Mouse (Mus musculus): ENCODE data around the gene Hyls1. TPM values are rescaled to one million over a fixed set of nuclear protein-coding genes. Genes with fewer than 3 reads are reported as not detected.

Gene Hyls1
- polyA plus RNA-seq, 1 experiment from 2014 or later: 5.0 TPM

DNA sequence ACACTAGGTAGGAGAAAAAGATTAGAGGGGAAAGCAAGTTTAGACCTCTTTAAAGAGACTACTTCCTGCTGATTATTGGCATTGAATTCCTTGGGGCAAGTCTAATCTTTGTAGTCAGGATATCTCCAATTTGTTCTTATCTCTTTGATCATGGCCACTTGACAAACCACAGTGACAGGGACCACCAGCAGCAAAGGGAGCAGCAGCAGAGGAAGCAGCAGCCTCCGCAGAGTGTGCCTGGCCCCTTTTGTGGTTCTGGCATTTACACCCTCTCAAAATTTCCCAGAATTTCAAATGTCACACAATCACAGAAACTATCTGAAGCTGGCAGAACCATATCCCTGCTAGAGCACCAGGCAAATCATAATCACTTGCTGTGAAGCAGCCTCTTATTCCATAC lies 17.5 kb upstream of the Hyls1 start:
- DNase-seq (ENCODE audit: low spot score) (no peak), ATAC-seq (no peak)
- H3K27me3 ChIP-seq (replicated peaks; ENCODE audit: insufficient read depth, low read length): no peaks in the 10 kb centered on the region
- WGBS: 38% methylated on average over 1 of the region's 1 CpGs
- no peak overlapping the region for H3K4me3 ChIP-seq (ENCODE audit: low read depth, low read length)
- no peak overlapping the region for H3K27ac ChIP-seq (ENCODE audit: low read length)
- H3K9ac ChIP-seq (replicated peaks; ENCODE audit: low read depth): no peak overlapping the region
- H3K36me3 ChIP-seq (ENCODE audit: insufficient read depth, low read length): no peaks in the 10 kb centered on the region
- H3K9me3 ChIP-seq (ENCODE audit: low read length): no peaks in the 10 kb centered on the region
- no peak for TF ChIP-seq CTCF (IDR thresholded peaks at IDR 0.05)
- TF ChIP-seq EP300 (IDR thresholded peaks at IDR 0.05): no peak
- H3K4me1 ChIP-seq (ENCODE audit: insufficient read depth, low read depth, low read length): no peaks in the 10 kb centered on the region
- no peak overlapping the region for H3K4me2 ChIP-seq (replicated peaks; ENCODE audit: low read depth, low read length)

- Histone ChIP-seq H3K4me2 (replicated peaks; ENCODE audit: low read depth, low read length) (no peak overlapping the region), H3K27ac (ENCODE audit: low read length) (no peak overlapping the region), H3K9ac (replicated peaks; ENCODE audit: low read depth) (no peak overlapping the region), H3K27me3 (replicated peaks; ENCODE audit: insufficient read depth, low read length) (no peaks in the 10 kb centered on the region), H3K4me1 (ENCODE audit: insufficient read depth, low read depth, low read length) (peaks cover under 1% of the 10 kb centered on the region; the same call in 1 of the 2 replicates), H3K4me3 (ENCODE audit: low read depth, low read length) (no peak overlapping the region), H3K36me3 (ENCODE audit: insufficient read depth, low read length) (no peaks in the 10 kb centered on the region), H3K9me3 (ENCODE audit: low read length) (no peaks in the 10 kb centered on the region)
- WGBS: 5% methylated on average over 32 of the region's 32 CpGs
- ATAC-seq (no peak), DNase-seq (ENCODE audit: low spot score) (no peak)
- TF ChIP-seq CTCF (IDR thresholded peaks at IDR 0.05) (no peak), EP300 (IDR thresholded peaks at IDR 0.05) (no peak)
Measured at GRCm38 (mm10) chr9:35574416-35574815, 4.2 kb upstream of the Hyls1 start.

- TF ChIP-seq CTCF (IDR thresholded peaks at IDR 0.05) (no peak), EP300 (IDR thresholded peaks at IDR 0.05) (no peak)
- Histone ChIP-seq H3K27ac (ENCODE audit: low read length) (no peak overlapping the region), H3K27me3 (replicated peaks; ENCODE audit: insufficient read depth, low read length) (no peaks in the 10 kb centered on the region)
Measured at GRCm38 (mm10) chr9:35570663-35571062, 465 bp upstream of the Hyls1 start.

DNA sequence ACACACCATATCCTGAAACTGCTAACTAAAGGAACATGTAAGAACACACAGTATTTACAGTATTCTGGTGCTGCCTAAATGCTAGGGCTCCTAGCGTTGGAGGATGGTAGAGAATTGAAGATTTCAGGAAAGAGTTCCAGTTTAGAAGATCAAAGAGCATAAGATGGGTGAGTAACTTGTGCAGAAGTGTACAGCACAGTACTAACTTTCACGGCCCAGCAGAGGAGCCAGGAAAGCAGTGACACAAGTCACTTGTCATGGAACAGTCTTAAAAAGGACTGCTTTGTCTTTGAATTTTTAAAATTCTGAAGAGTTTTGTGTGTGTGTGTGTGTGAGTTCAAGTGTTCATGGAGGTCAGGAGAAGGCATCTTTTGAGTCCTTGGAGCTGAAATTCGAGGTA lies 2.2 kb downstream of the Hyls1 start:
- H3K9ac ChIP-seq (replicated peaks; ENCODE audit: low read depth): no peak overlapping the region
- ATAC-seq: no peak
- H3K9me3 ChIP-seq (ENCODE audit: low read length): no peaks in the 10 kb centered on the region
- no peak overlapping the region for H3K4me3 ChIP-seq (ENCODE audit: low read depth, low read length)
- 83% methylated on average over 3 of the region's 3 CpGs for WGBS
- H3K36me3 ChIP-seq (ENCODE audit: insufficient read depth, low read length): no peaks in the 10 kb centered on the region; the same call in 1 of the 2 replicates
- peaks cover 5% of the 10 kb centered on the region; the same call in 1 of the 2 replicates for H3K4me1 ChIP-seq (ENCODE audit: insufficient read depth, low read depth, low read length)
- no peak overlapping the region for H3K4me2 ChIP-seq (replicated peaks; ENCODE audit: low read depth, low read length)
- TF ChIP-seq EP300 (IDR thresholded peaks at IDR 0.05): no peak
- H3K27ac ChIP-seq (ENCODE audit: low read length): no peak overlapping the region
- no peak for DNase-seq (ENCODE audit: low spot score)
- no peaks in the 10 kb centered on the region for H3K27me3 ChIP-seq (replicated peaks; ENCODE audit: insufficient read depth, low read length)

More at GRCm38 (mm10) chr9:35570663-35571062, 465 bp upstream of the Hyls1 start:
- Histone ChIP-seq H3K36me3 (ENCODE audit: insufficient read depth, low read length) (no peaks in the 10 kb centered on the region; the same call in 1 of the 2 replicates), H3K9me3 (ENCODE audit: low read length) (no peaks in the 10 kb centered on the region), H3K4me1 (ENCODE audit: insufficient read depth, low read depth, low read length) (peaks cover 5% of the 10 kb centered on the region; the same call in 1 of the 2 replicates), H3K9ac (replicated peaks; ENCODE audit: low read depth) (peak overlapping the region; percentile 66; the same call in 1 of the 2 replicates), H3K4me2 (replicated peaks; ENCODE audit: low read depth, low read length) (peak overlapping the region; percentile 89), H3K4me3 (ENCODE audit: low read depth, low read length) (peak overlapping the region; percentile 79)
- no peak for ATAC-seq
- WGBS: 16% methylated on average over 5 of the region's 5 CpGs
- no peak for DNase-seq (ENCODE audit: low spot score)

DNA sequence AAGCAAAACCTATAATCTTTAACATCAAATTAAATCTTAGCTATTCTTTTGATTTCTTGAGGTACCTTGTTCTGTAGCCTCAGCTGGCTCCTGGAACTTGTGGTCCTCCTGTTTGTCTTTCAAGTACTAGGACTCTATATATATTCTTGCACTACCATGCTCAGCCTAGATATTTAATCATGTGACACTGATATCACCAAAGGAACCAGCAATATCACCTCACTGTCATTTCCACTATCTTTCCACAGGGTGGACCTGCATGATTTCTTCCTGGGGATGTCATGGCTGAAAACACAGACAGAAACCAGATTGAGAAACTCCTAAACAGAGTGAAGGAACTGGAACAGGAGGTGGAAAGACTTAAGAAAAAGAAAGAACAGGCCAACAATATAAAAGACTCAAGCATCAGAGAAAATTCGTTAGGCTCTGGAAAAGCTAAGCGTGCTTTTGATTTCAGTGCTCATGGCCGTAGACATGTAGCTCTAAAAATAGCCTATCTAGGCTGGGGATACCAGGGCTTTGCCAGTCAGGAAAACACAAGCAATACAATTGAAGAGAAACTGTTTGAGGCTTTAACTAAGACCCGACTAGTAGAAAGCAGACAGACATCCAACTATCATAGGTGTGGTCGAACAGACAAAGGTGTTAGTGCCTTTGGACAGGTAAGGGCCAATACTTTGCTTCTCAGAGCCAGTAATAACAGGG lies 5.5 kb downstream of the Hyls1 start:
- no peak overlapping the region for H3K4me2 ChIP-seq (replicated peaks; ENCODE audit: low read depth, low read length)
- WGBS: 91% methylated on average over 5 of the region's 5 CpGs
- no peak overlapping the region for H3K4me3 ChIP-seq (ENCODE audit: low read depth, low read length)
- no peak for DNase-seq (ENCODE audit: low spot score)
- H3K36me3 ChIP-seq (ENCODE audit: insufficient read depth, low read length): no peaks in the 10 kb centered on the region; the same call in 1 of the 2 replicates
- H3K27me3 ChIP-seq (replicated peaks; ENCODE audit: insufficient read depth, low read length): no peaks in the 10 kb centered on the region
- TF ChIP-seq EP300 (IDR thresholded peaks at IDR 0.05) (no peak), CTCF (IDR thresholded peaks at IDR 0.05) (no peak)
- no peak overlapping the region for H3K9ac ChIP-seq (replicated peaks; ENCODE audit: low read depth)
- peaks cover 7% of the 10 kb centered on the region; the same call in 1 of the 2 replicates for H3K4me1 ChIP-seq (ENCODE audit: insufficient read depth, low read depth, low read length)
- H3K27ac ChIP-seq (ENCODE audit: low read length): no peak overlapping the region
- no peaks in the 10 kb centered on the region for H3K9me3 ChIP-seq (ENCODE audit: low read length)
- ATAC-seq: no peak

GRCm38 (mm10) chr9:35561583-35561982 lies 8.6 kb downstream of the Hyls1 start:
- DNase-seq (ENCODE audit: low spot score) (no peak), ATAC-seq (no peak)
- TF ChIP-seq CTCF (IDR thresholded peaks at IDR 0.05) (no peak), EP300 (IDR thresholded peaks at IDR 0.05) (no peak)
- Histone ChIP-seq H3K4me2 (replicated peaks; ENCODE audit: low read depth, low read length) (no peak overlapping the region), H3K36me3 (ENCODE audit: insufficient read depth, low read length) (no peaks in the 10 kb centered on the region; the same call in 1 of the 2 replicates), H3K9me3 (ENCODE audit: low read length) (no peaks in the 10 kb centered on the region), H3K9ac (replicated peaks; ENCODE audit: low read depth) (no peak overlapping the region), H3K4me1 (ENCODE audit: insufficient read depth, low read depth, low read length) (peaks cover 14% of the 10 kb centered on the region; the same call in 1 of the 2 replicates), H3K4me3 (ENCODE audit: low read depth, low read length) (no peak overlapping the region), H3K27ac (ENCODE audit: low read length) (no peak overlapping the region), H3K27me3 (replicated peaks; ENCODE audit: insufficient read depth, low read length) (no peaks in the 10 kb centered on the region)
- WGBS: 76% methylated on average over 6 of the region's 6 CpGs
